Mouse (Mus musculus) hindbrain, embryonic 14.5 days (tissue): Measurements from ENCODE around the gene Lrrtm4. TPM values are rescaled to one million over a fixed set of nuclear protein-coding genes. Genes with fewer than 3 reads are reported as not detected.

ENCODE experiments used
- ATAC-seq: fragments of 200-750 bp; cut with Nextera tagmentation; 2 replicates; pipeline ENCODE4 v1.8.0; 2017; ENCODE audit warnings: moderate number of reproducible peaks, mild to moderate bottlenecking, moderate TSS enrichment, moderate library complexity; ENCODE audit not compliant: low FRiP score
- DNase-seq: peaks from one replicate; pipeline ENCODE4 v3.0.0-alpha.2; 2015; ENCODE audit warnings: low spot score
- H3K27ac ChIP-seq: fragments of 300-500 bp; sonication (generic); 2 replicates; pipeline ENCODE4 v1.5.1; 2014; ENCODE audit warnings: mild to moderate bottlenecking, moderate library complexity
- H3K27me3 ChIP-seq: fragments of 300-500 bp; sonication (generic); 2 replicates; pipeline ENCODE4 v1.6.1; 2014; ENCODE audit warnings: mild to moderate bottlenecking, low read length, mixed read lengths; ENCODE audit not compliant: control insufficient read depth, insufficient read depth
- H3K36me3 ChIP-seq: fragments of 300-500 bp; sonication (generic); replicated peaks from 2 replicates; pipeline ENCODE4 v1.6.1; 2014; ENCODE audit not compliant: control insufficient read depth, insufficient read depth
- H3K4me1 ChIP-seq: fragments of 300-500 bp; sonication (generic); replicated peaks from 2 replicates; pipeline ENCODE4 v1.6.1; 2014; ENCODE audit warnings: antibody characterized with exemption, low read length, mixed read lengths; ENCODE audit not compliant: control insufficient read depth, insufficient read depth
- H3K4me2 ChIP-seq: fragments of 300-500 bp; sonication (generic); replicated peaks from 2 replicates; pipeline ENCODE4 v1.6.1; 2014; ENCODE audit warnings: mild to moderate bottlenecking, moderate library complexity
- H3K4me3 ChIP-seq: fragments of 300-500 bp; sonication (generic); replicated peaks from 2 replicates; pipeline ENCODE4 v1.5.1; 2014; ENCODE audit warnings: mild to moderate bottlenecking, low read length
- H3K9ac ChIP-seq: fragments of 300-500 bp; sonication (generic); 2 replicates; pipeline ENCODE4 v1.6.1; 2014
- H3K9me3 ChIP-seq: fragments of 300-500 bp; sonication (generic); 2 replicates; pipeline ENCODE4 v1.6.1; 2016; ENCODE audit warnings: low read length; ENCODE audit not compliant: control insufficient read depth
- WGBS: fragments of 180-500 bp; shearing (Covaris S2); extraction: QIAGEN DNeasy Blood & Tissue Kit; methylation state at CpG from one replicate; pipeline ENCODE4 v1.1.7; 2014; 5-methylcytosine and 5-hydroxymethylcytosine counted together
- polyA plus RNA-seq: library from polyadenylated mRNA; unstranded; fragments of >200 nt; fragmentation: Nextera tagmentation; extraction: Ambion mirVana; gene quantifications from 2 replicates; pipeline ENCODE4 v1.2.1, GENCODE M21; 2014

Gene Lrrtm4
- polyA plus RNA-seq, 1 experiment from 2014 or later = 20.2 TPM

GRCm38 (mm10) chr6:80366532-80366931, 347.9 kb downstream of the Lrrtm4 start:
- ATAC-seq = no peak
- 84% methylated on average over 4 of the region's 4 CpGs for WGBS
- no peak overlapping the region for H3K9ac ChIP-seq
- no peak overlapping the region for H3K4me3 ChIP-seq
- no peak overlapping the region for H3K4me2 ChIP-seq
- no peaks in the 10 kb centered on the region for H3K27me3 ChIP-seq
- H3K4me1 ChIP-seq = no peaks in the 10 kb centered on the region
- no peak overlapping the region for H3K27ac ChIP-seq
- DNase-seq = no peak
- H3K9me3 ChIP-seq = no peaks in the 10 kb centered on the region
- H3K36me3 ChIP-seq = no peaks in the 10 kb centered on the region

GRCm38 (mm10) chr6:80389571-80389970, 370.9 kb downstream of the Lrrtm4 start:
- Histone ChIP-seq H3K4me3 (no peak overlapping the region), H3K27me3 (no peaks in the 10 kb centered on the region), H3K9ac (no peak overlapping the region), H3K4me1 (no peaks in the 10 kb centered on the region), H3K9me3 (no peaks in the 10 kb centered on the region), H3K36me3 (no peaks in the 10 kb centered on the region), H3K27ac (no peak overlapping the region), H3K4me2 (no peak overlapping the region)
- no peak for DNase-seq
- 9% methylated on average over 4 of the region's 4 CpGs for WGBS
- no peak for ATAC-seq

GRCm38 (mm10) chr6:80406757-80407156, 388.1 kb downstream of the Lrrtm4 start:
- 87% methylated on average over 1 of the region's 1 CpGs for WGBS
- no peak for ATAC-seq

GRCm38 (mm10) chr6:80440135-80440534, 421.5 kb downstream of the Lrrtm4 start:
- H3K4me2 ChIP-seq = no peak overlapping the region

More at GRCm38 (mm10) chr6:80406757-80407156, 388.1 kb downstream of the Lrrtm4 start:
- Histone ChIP-seq H3K9ac (no peak overlapping the region), H3K4me1 (no peaks in the 10 kb centered on the region), H3K27me3 (no peaks in the 10 kb centered on the region), H3K27ac (no peak overlapping the region), H3K4me2 (no peak overlapping the region), H3K36me3 (no peaks in the 10 kb centered on the region), H3K4me3 (no peak overlapping the region), H3K9me3 (no peaks in the 10 kb centered on the region)
- DNase-seq = no peak

GRCm38 (mm10) chr6:80470546-80470945, 451.9 kb downstream of the Lrrtm4 start:
- Histone ChIP-seq H3K9ac (no peak overlapping the region), H3K4me3 (no peak overlapping the region), H3K4me1 (0 out of 2 replicates have a peak, but pooled peaks cover 5% of the 10 kb centered on the region), H3K27ac (no peak overlapping the region), H3K27me3 (no peaks in the 10 kb centered on the region), H3K4me2 (no peak overlapping the region), H3K9me3 (no peaks in the 10 kb centered on the region), H3K36me3 (no peaks in the 10 kb centered on the region)
- no peak for ATAC-seq
- DNase-seq = no peak
- WGBS = 70% methylated on average over 4 of the region's 4 CpGs

More at GRCm38 (mm10) chr6:80440135-80440534, 421.5 kb downstream of the Lrrtm4 start:
- DNase-seq = no peak
- no peak overlapping the region for H3K27ac ChIP-seq
- no peaks in the 10 kb centered on the region for H3K9me3 ChIP-seq
- H3K4me1 ChIP-seq = no peaks in the 10 kb centered on the region
- no peak for ATAC-seq
- no peak overlapping the region for H3K9ac ChIP-seq
- no peak overlapping the region for H3K4me3 ChIP-seq
- no peaks in the 10 kb centered on the region for H3K36me3 ChIP-seq
- no peaks in the 10 kb centered on the region for H3K27me3 ChIP-seq

GRCm38 (mm10) chr6:80476153-80476552, 457.5 kb downstream of the Lrrtm4 start:
- no peak for DNase-seq
- 50% methylated on average over 3 of the region's 3 CpGs for WGBS
- Histone ChIP-seq H3K36me3 (no peaks in the 10 kb centered on the region), H3K9me3 (no peaks in the 10 kb centered on the region), H3K27ac (no peak overlapping the region), H3K9ac (no peak overlapping the region), H3K27me3 (no peaks in the 10 kb centered on the region), H3K4me3 (no peak overlapping the region), H3K4me2 (no peak overlapping the region), H3K4me1 (0 out of 2 replicates have a peak, but pooled peaks cover 5% of the 10 kb centered on the region)
- no peak; the same call in 1 of the 2 replicates for ATAC-seq

- ATAC-seq = no peak
- no peaks in the 10 kb centered on the region for H3K27me3 ChIP-seq
- no peak overlapping the region for H3K9ac ChIP-seq
- H3K4me2 ChIP-seq = no peak overlapping the region
- H3K9me3 ChIP-seq = no peaks in the 10 kb centered on the region
- 7% methylated on average over 1 of the region's 1 CpGs for WGBS
- no peak overlapping the region for H3K27ac ChIP-seq
- no peaks in the 10 kb centered on the region for H3K36me3 ChIP-seq
- no peaks in the 10 kb centered on the region for H3K4me1 ChIP-seq
- no peak overlapping the region for H3K4me3 ChIP-seq
- DNase-seq = no peak
Observed at GRCm38 (mm10) chr6:80545017-80545416, 526.3 kb downstream of the Lrrtm4 start.

- no peaks in the 10 kb centered on the region for H3K36me3 ChIP-seq
- H3K27ac ChIP-seq = no peak overlapping the region
- no peaks in the 10 kb centered on the region for H3K27me3 ChIP-seq
- ATAC-seq (no peak), DNase-seq (no peak)
- no peak overlapping the region for H3K9ac ChIP-seq
- no peak overlapping the region for H3K4me3 ChIP-seq
- no peaks in the 10 kb centered on the region for H3K4me1 ChIP-seq
- no peaks in the 10 kb centered on the region for H3K9me3 ChIP-seq
- H3K4me2 ChIP-seq = no peak overlapping the region
Observed at GRCm38 (mm10) chr6:80549907-80550306, 531.2 kb downstream of the Lrrtm4 start.

- H3K9ac ChIP-seq = no peak overlapping the region
- no peaks in the 10 kb centered on the region for H3K36me3 ChIP-seq
- no peak overlapping the region for H3K4me3 ChIP-seq
- WGBS = 99% methylated on average over 2 of the region's 2 CpGs
- H3K27ac ChIP-seq = no peak overlapping the region
- H3K4me1 ChIP-seq = no peaks in the 10 kb centered on the region
- H3K27me3 ChIP-seq = no peaks in the 10 kb centered on the region
- DNase-seq = no peak
- no peaks in the 10 kb centered on the region for H3K9me3 ChIP-seq
- no peak overlapping the region for H3K4me2 ChIP-seq
- no peak for ATAC-seq
Observed at GRCm38 (mm10) chr6:80553398-80553797, 534.7 kb downstream of the Lrrtm4 start.

- DNase-seq (no peak), ATAC-seq (no peak)
- no peaks in the 10 kb centered on the region for H3K9me3 ChIP-seq
- no peak overlapping the region for H3K4me2 ChIP-seq
- no peaks in the 10 kb centered on the region for H3K27me3 ChIP-seq
- H3K4me1 ChIP-seq = no peaks in the 10 kb centered on the region
- no peak overlapping the region for H3K4me3 ChIP-seq
- no peak overlapping the region for H3K9ac ChIP-seq
- no peaks in the 10 kb centered on the region for H3K36me3 ChIP-seq
- H3K27ac ChIP-seq = no peak overlapping the region
Observed at GRCm38 (mm10) chr6:80554991-80555390, 536.3 kb downstream of the Lrrtm4 start.
